Mouse (Mus musculus): ENCODE measurements around the gene Lalba. TPM values are rescaled to one million over a fixed set of nuclear protein-coding genes. Genes with fewer than 3 reads are reported as not detected.
A peak's percentile ranks its signal among the peaks of the same experiment; 100 is the strongest.
"Not testable (repeated sequence)": the region's sequence is repeated elsewhere in the genome, so short reads cannot be mapped to it uniquely, and the experiment has no call there.

The Lalba gene
- polyA plus RNA-seq (2015; fragmentation: Nextera tagmentation; extraction: Ambion mirVana) = 0.39 and 0.82 TPM in 2 replicates

GRCm38 (mm10) chr15:98482701-98483100 is at the start of gene Lalba:
Gene Lalba, minus strand, starts transcription at chr15:98482721.
- H3K4me1 ChIP-seq (replicated peaks; ENCODE audit: control insufficient read depth, insufficient read depth, low read length) = peaks cover 4% of the 10 kb centered on the region; the same call in 1 of the 2 replicates
- WGBS = 43% methylated on average over 3 of the region's 3 CpGs
- H3K9me3 ChIP-seq (ENCODE audit: control insufficient read depth, low read length) = no peaks in the 10 kb centered on the region
- no peaks in the 10 kb centered on the region for H3K27me3 ChIP-seq (ENCODE audit: control insufficient read depth, insufficient read depth, low read depth, low read length)
- ATAC-seq (ENCODE audit: low read depth) = peak; percentile 60
- H3K27ac ChIP-seq (ENCODE audit: low read length) = peak within 1 kb of the TSS; percentile 45; the same call in 1 of the 2 replicates
- no peaks in the 10 kb centered on the region for H3K36me3 ChIP-seq (ENCODE audit: control insufficient read depth, insufficient read depth, low read length)
- no peak within 1 kb of the TSS for H3K9ac ChIP-seq (ENCODE audit: low read length)
- no peak within 1 kb of the TSS for H3K4me2 ChIP-seq (ENCODE audit: low read depth, low read length)
- no peak within 1 kb of the TSS for H3K4me3 ChIP-seq (ENCODE audit: low read length)

DNA sequence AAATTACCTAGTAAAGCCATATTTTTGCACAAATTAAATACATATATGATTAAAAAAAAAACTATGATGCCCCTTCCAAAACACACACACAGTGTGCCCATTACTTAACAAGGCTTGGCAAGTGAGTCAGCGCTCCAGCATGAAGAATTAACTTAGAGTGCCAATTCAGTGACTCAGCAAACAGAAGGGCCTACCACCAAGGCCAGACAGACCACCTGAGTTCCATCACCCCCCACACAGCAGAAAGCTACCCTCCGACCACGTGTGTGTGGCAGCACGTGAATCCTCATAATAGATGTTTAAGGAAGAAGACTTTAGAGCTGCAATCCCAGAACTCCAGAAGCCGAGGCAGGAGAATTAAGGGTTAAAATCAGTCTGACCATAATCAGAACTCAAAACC is 49.8 kb upstream of the Lalba start:
- Histone ChIP-seq H3K27me3 (ENCODE audit: control insufficient read depth, insufficient read depth, low read depth, low read length) (no peaks in the 10 kb centered on the region), H3K36me3 (ENCODE audit: control insufficient read depth, insufficient read depth, low read length) (peaks cover 36% of the 10 kb centered on the region), H3K4me1 (replicated peaks; ENCODE audit: control insufficient read depth, insufficient read depth, low read length) (peaks cover 12% of the 10 kb centered on the region), H3K9ac (ENCODE audit: low read length) (peak overlapping the region; percentile 94), H3K4me3 (ENCODE audit: low read length) (peak overlapping the region; percentile 92), H3K27ac (ENCODE audit: low read length) (no peak overlapping the region), H3K4me2 (ENCODE audit: low read depth, low read length) (peak overlapping the region; percentile 77), H3K9me3 (ENCODE audit: control insufficient read depth, low read length) (no peaks in the 10 kb centered on the region)
- WGBS = 15% methylated on average over 5 of the region's 5 CpGs
- no peak for ATAC-seq (ENCODE audit: low read depth)

- no peak for ATAC-seq (ENCODE audit: low read depth)
- Histone ChIP-seq H3K4me2 (ENCODE audit: low read depth, low read length) (no peak overlapping the region), H3K9me3 (ENCODE audit: control insufficient read depth, low read length) (no peaks in the 10 kb centered on the region), H3K27me3 (ENCODE audit: control insufficient read depth, insufficient read depth, low read depth, low read length) (no peaks in the 10 kb centered on the region), H3K4me3 (ENCODE audit: low read length) (no peak overlapping the region), H3K27ac (ENCODE audit: low read length) (no peak overlapping the region), H3K9ac (ENCODE audit: low read length) (no peak overlapping the region), H3K36me3 (ENCODE audit: control insufficient read depth, insufficient read depth, low read length) (peaks cover 67% of the 10 kb centered on the region), H3K4me1 (replicated peaks; ENCODE audit: control insufficient read depth, insufficient read depth, low read length) (peaks cover 12% of the 10 kb centered on the region)
- WGBS = 90% methylated on average over 5 of the region's 5 CpGs
Measured at GRCm38 (mm10) chr15:98528066-98528563, 45.6 kb upstream of the Lalba start.

- H3K4me2 ChIP-seq (ENCODE audit: low read depth, low read length) = no peak overlapping the region
- H3K4me3 ChIP-seq (ENCODE audit: low read length) = no peak overlapping the region
- peaks cover 4% of the 10 kb centered on the region for H3K4me1 ChIP-seq (replicated peaks; ENCODE audit: control insufficient read depth, insufficient read depth, low read length)
- H3K27ac ChIP-seq (ENCODE audit: low read length) = no peak overlapping the region
- no peak overlapping the region for H3K9ac ChIP-seq (ENCODE audit: low read length)
- ATAC-seq (ENCODE audit: low read depth) = no peak
- no peaks in the 10 kb centered on the region for H3K9me3 ChIP-seq (ENCODE audit: control insufficient read depth, low read length)
- H3K36me3 ChIP-seq (ENCODE audit: control insufficient read depth, insufficient read depth, low read length) = peaks cover 75% of the 10 kb centered on the region
- WGBS = 84% methylated on average over 5 of the region's 5 CpGs
- no peaks in the 10 kb centered on the region for H3K27me3 ChIP-seq (ENCODE audit: control insufficient read depth, insufficient read depth, low read depth, low read length)
Measured at GRCm38 (mm10) chr15:98527056-98527771, 44.7 kb upstream of the Lalba start.

- no peak overlapping the region for H3K27ac ChIP-seq (ENCODE audit: low read length)
- no peaks in the 10 kb centered on the region for H3K4me1 ChIP-seq (replicated peaks; ENCODE audit: control insufficient read depth, insufficient read depth, low read length)
- 78% methylated on average over 5 of the region's 5 CpGs for WGBS
- ATAC-seq (ENCODE audit: low read depth) = no peak
- H3K9ac ChIP-seq (ENCODE audit: low read length) = no peak overlapping the region
- H3K27me3 ChIP-seq (ENCODE audit: control insufficient read depth, insufficient read depth, low read depth, low read length) = no peaks in the 10 kb centered on the region
- no peak overlapping the region for H3K4me3 ChIP-seq (ENCODE audit: low read length)
- H3K36me3 ChIP-seq (ENCODE audit: control insufficient read depth, insufficient read depth, low read length) = peaks cover 80% of the 10 kb centered on the region
- H3K4me2 ChIP-seq (ENCODE audit: low read depth, low read length) = no peak overlapping the region
- no peaks in the 10 kb centered on the region for H3K9me3 ChIP-seq (ENCODE audit: control insufficient read depth, low read length)
Measured at GRCm38 (mm10) chr15:98526057-98526456, 43.5 kb upstream of the Lalba start.

- H3K9me3 ChIP-seq (ENCODE audit: control insufficient read depth, low read length) = no peaks in the 10 kb centered on the region
- H3K36me3 ChIP-seq (ENCODE audit: control insufficient read depth, insufficient read depth, low read length) = peaks cover 62% of the 10 kb centered on the region
- no peak overlapping the region for H3K9ac ChIP-seq (ENCODE audit: low read length)
- no peak for ATAC-seq (ENCODE audit: low read depth)
- no peaks in the 10 kb centered on the region for H3K27me3 ChIP-seq (ENCODE audit: control insufficient read depth, insufficient read depth, low read depth, low read length)
- no peaks in the 10 kb centered on the region for H3K4me1 ChIP-seq (replicated peaks; ENCODE audit: control insufficient read depth, insufficient read depth, low read length)
- H3K4me2 ChIP-seq (ENCODE audit: low read depth, low read length) = no peak overlapping the region
- WGBS = 84% methylated on average over 3 of the region's 3 CpGs
- no peak overlapping the region for H3K27ac ChIP-seq (ENCODE audit: low read length)
- H3K4me3 ChIP-seq (ENCODE audit: low read length) = no peak overlapping the region
Measured at GRCm38 (mm10) chr15:98521245-98521644, 38.7 kb upstream of the Lalba start.

GRCm38 (mm10) chr15:98517380-98518355 is 35.1 kb upstream of the Lalba start:
- H3K4me2 ChIP-seq (ENCODE audit: low read depth, low read length) = no peak overlapping the region
- no peak for ATAC-seq (ENCODE audit: low read depth)
- no peaks in the 10 kb centered on the region for H3K9me3 ChIP-seq (ENCODE audit: control insufficient read depth, low read length)
- H3K4me1 ChIP-seq (replicated peaks; ENCODE audit: control insufficient read depth, insufficient read depth, low read length) = no peaks in the 10 kb centered on the region; the same call in 1 of the 2 replicates
- no peaks in the 10 kb centered on the region for H3K27me3 ChIP-seq (ENCODE audit: control insufficient read depth, insufficient read depth, low read depth, low read length)
- H3K36me3 ChIP-seq (ENCODE audit: control insufficient read depth, insufficient read depth, low read length) = peaks cover 35% of the 10 kb centered on the region
- 65% methylated on average over 16 of the region's 16 CpGs for WGBS
- no peak overlapping the region for H3K27ac ChIP-seq (ENCODE audit: low read length)
- H3K9ac ChIP-seq (ENCODE audit: low read length) = no peak overlapping the region
- no peak overlapping the region for H3K4me3 ChIP-seq (ENCODE audit: low read length)

- H3K27ac ChIP-seq (ENCODE audit: low read length); ATAC-seq (ENCODE audit: low read depth); H3K9ac ChIP-seq (ENCODE audit: low read length); H3K4me2 ChIP-seq (ENCODE audit: low read depth, low read length); H3K4me3 ChIP-seq (ENCODE audit: low read length); H3K4me1 ChIP-seq (replicated peaks; ENCODE audit: control insufficient read depth, insufficient read depth, low read length); H3K27me3 ChIP-seq (ENCODE audit: control insufficient read depth, insufficient read depth, low read depth, low read length); H3K9me3 ChIP-seq (ENCODE audit: control insufficient read depth, low read length): not testable (repeated sequence)
- peaks cover 12% of the 10 kb centered on the region for H3K36me3 ChIP-seq (ENCODE audit: control insufficient read depth, insufficient read depth, low read length)
- 73% methylated on average over 2 of the region's 2 CpGs for WGBS
Measured at GRCm38 (mm10) chr15:98514845-98515244, 32.3 kb upstream of the Lalba start.

DNA sequence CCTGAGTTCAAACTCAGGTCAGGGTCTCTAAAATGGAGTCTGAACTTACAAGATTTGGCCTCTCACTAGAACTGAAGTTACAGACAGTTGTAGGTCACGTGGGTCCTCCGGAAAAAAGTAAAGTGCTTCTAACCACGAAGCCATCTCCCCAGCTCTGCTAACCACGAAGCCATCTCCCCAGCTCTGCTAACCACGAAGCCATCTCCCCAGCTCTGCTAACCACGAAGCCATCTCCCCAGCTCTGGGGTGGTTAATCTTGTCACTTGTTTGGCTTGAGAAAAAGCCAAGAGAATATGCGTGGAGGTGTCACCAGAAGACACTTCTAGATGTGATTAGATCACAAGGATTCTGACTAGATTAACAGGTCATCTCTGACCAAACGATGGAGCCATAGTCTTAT is 31.6 kb upstream of the Lalba start:
- no peaks in the 10 kb centered on the region for H3K27me3 ChIP-seq (ENCODE audit: control insufficient read depth, insufficient read depth, low read depth, low read length)
- no peaks in the 10 kb centered on the region for H3K9me3 ChIP-seq (ENCODE audit: control insufficient read depth, low read length)
- H3K4me1 ChIP-seq (replicated peaks; ENCODE audit: control insufficient read depth, insufficient read depth, low read length) = peaks cover 4% of the 10 kb centered on the region
- no peak overlapping the region for H3K9ac ChIP-seq (ENCODE audit: low read length)
- WGBS = 75% methylated on average over 8 of the region's 8 CpGs
- H3K36me3 ChIP-seq (ENCODE audit: control insufficient read depth, insufficient read depth, low read length) = peaks cover 7% of the 10 kb centered on the region; the same call in 1 of the 2 replicates
- H3K27ac ChIP-seq (ENCODE audit: low read length) = no peak overlapping the region
- no peak overlapping the region for H3K4me2 ChIP-seq (ENCODE audit: low read depth, low read length)
- no peak for ATAC-seq (ENCODE audit: low read depth)
- no peak overlapping the region for H3K4me3 ChIP-seq (ENCODE audit: low read length)
